In the genomic region with DNA sequence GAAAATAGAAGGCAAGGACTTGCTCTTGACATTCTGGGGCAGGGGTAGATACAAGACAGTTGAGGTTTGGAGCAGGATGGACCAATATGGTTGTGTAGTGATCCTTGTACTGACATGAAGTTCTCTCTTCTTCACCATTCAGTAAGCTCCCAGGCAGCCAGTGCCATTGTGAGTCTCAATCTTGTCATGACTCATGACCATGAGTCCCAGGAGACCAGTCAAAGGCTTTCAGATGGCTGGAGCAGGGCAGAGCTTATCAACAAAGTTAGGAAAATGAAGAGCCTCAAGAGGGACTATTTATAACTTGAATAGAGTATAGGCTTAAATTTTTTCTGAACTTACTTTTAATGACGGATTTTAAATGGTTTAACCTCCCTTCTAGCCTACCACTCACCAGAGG, we compare ENCODE assay signal across 20 mouse cellular contexts.
"Had no signal": no experiment of that assay in that cellular context is flagged by ENCODE, and none has a peak within 500 bp of the region (broad histone marks: within the 10 kb centered on the region; RNA-seq: fewer than 3 reads in every experiment).

No protein-coding gene starts in this region.

- H3K4me3 ChIP-seq: lung, embryonic 15.5 days; midbrain, embryonic 10.5 days; midbrain, embryonic 12.5 days; myocyte; neural tube, embryonic 13.5 days; neural tube, embryonic 15.5 days; stomach, embryonic 15.5 days had no signal

- H3K36me3 ChIP-seq: lung, embryonic 15.5 days; midbrain, embryonic 10.5 days; midbrain, embryonic 12.5 days; stomach, embryonic 15.5 days had no signal

- DNase-seq: liver, postnatal 0 days; lung, adult 2 months; lung, postnatal 14 days; lung, postnatal 36 days; midbrain, embryonic 14.5 days; retina, postnatal 1 day; right cerebral cortex, postnatal 14 days; thymus, adult 2 months; thymus, postnatal 25 days; thymus, postnatal 4 days had no signal

- H3K9ac ChIP-seq: liver, postnatal 0 days; lung, embryonic 15.5 days; midbrain, embryonic 12.5 days; neural tube, embryonic 13.5 days; neural tube, embryonic 15.5 days; stomach, embryonic 15.5 days had no signal

- H3K4me1 ChIP-seq: lung, embryonic 15.5 days; midbrain, embryonic 10.5 days; midbrain, embryonic 12.5 days; neural tube, embryonic 13.5 days; neural tube, embryonic 15.5 days; stomach, embryonic 15.5 days had no signal

- H3K27me3 ChIP-seq: lung, embryonic 15.5 days; midbrain, embryonic 12.5 days; neural tube, embryonic 13.5 days; neural tube, embryonic 15.5 days; stomach, embryonic 15.5 days had no signal

- H3K4me2 ChIP-seq: lung, embryonic 15.5 days; midbrain, embryonic 12.5 days; neural tube, embryonic 13.5 days; neural tube, embryonic 15.5 days; stomach, embryonic 15.5 days had no signal

- ATAC-seq: liver, postnatal 0 days; lung, postnatal 0 days; midbrain, embryonic 16.5 days had no signal

- H3K9me3 ChIP-seq: lung, embryonic 15.5 days; midbrain, embryonic 10.5 days; midbrain, embryonic 12.5 days; neural tube, embryonic 13.5 days; neural tube, embryonic 15.5 days; stomach, embryonic 15.5 days had no signal

- H3K27ac ChIP-seq: lung, embryonic 15.5 days; midbrain, embryonic 10.5 days; midbrain, embryonic 12.5 days; neural tube, embryonic 13.5 days; neural tube, embryonic 15.5 days; stomach, embryonic 15.5 days; stomach, postnatal 0 days had no signal
